Mouse (Mus musculus): ENCODE measurements at regions not wholly inside any gene's neighbourhood (a gene's known extent, or its start where the extent isn't known, plus 50 kb on each side); places are given as distances from the start of the nearest gene placed in this dataset.
A peak's percentile ranks its signal among the peaks of the same experiment; 100 is the strongest.
"Not testable (repeated sequence)": the region's sequence is repeated elsewhere in the genome, so short reads cannot be mapped to it uniquely, and the experiment has no call there.

DNA sequence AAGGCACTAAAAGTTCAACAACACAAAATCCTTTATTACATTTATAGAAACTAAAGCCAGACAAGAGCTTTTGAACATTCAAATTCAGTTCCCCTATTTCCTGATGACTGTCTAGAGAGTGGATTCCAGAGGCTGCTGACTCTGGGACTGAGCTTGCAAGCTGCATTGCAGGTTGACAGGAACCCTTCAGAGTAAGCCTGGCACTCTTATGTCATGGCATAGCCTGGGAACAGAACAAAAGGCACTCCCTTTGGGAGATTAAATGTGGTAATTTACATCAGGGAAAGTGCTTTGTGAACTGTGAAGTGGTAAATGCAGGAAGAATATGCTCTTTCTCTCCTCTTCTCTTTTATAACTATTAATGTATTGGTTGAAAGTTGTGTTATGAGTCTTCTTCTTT lies 847.3 kb downstream of the Bcl11a start:
- DNase-seq (ENCODE audit: low spot score in 2 of 2) = no peak

- no peak for DNase-seq (ENCODE audit: low spot score in 2 of 2)
Measured at GRCm38 (mm10) chr11:24943646-24944045, 865.8 kb downstream of the Bcl11a start.

DNA sequence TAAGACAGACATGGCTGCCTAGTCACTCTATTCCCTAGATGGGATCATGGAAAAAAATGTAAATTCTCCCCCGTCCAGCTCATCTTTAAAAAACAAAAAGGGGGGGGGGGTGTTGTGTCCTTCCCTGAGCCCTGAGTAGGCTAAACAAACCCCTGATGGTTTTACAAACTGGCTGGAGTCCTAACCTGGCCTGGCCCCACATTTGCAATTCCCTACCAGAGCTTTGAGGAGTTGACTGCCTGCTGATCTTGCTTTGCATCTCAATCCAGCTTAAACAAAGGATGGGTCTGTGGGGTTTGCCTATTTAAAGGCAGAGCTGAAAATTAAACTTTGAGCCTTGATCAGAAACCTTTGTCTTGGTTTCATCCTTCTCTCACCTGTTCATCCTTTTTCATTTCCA lies 873.3 kb downstream of the Bcl11a start:
- DNase-seq (ENCODE audit: low spot score in 2 of 2) = no peak

DNA sequence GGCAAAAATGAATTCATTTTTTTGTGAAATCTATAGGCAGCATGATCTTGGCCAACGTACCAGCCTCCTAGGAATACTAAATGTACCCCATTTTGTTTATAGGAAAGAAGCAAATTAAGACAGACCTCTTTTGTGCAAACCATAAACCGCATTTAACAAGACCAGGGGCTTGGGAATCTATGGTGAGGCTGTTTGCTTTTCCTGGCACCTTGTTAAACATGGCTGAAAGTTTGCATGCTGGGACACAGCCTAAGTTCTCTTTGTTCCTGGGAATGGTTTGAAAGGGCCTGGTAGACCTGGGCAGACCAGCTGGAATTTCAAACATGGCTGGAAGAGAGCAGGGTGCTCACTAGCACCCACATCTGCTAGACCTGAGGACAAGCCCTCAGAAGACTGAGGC lies 894.5 kb downstream of the Bcl11a start:
- DNase-seq (ENCODE audit: low spot score in 2 of 2) = no peak

DNA sequence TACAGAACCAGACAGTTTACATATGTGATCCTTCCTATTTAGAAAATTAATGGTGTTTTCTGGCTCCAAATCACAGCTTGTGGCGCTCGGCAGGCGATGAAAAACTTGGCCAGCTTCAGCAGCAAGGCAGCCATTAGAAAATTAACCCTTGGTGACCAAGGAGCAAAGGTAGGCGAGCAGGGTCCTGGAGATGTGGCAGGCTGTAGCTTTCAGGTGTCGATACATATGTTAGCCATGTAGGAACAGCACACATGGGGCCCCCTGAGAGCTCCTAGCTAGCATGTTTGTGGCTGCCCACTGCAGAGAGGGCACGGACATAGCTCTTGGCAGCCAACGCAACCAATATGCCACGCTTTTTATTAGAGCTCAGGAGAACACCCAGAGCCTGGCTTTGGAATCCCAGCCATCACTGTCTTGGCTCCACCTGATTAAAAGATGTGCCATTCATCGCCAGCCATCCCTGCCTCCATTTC lies 902.4 kb downstream of the Bcl11a start:
- peak; percentile 27 to 37 for DNase-seq (ENCODE audit: low spot score in 2 of 2)

DNA sequence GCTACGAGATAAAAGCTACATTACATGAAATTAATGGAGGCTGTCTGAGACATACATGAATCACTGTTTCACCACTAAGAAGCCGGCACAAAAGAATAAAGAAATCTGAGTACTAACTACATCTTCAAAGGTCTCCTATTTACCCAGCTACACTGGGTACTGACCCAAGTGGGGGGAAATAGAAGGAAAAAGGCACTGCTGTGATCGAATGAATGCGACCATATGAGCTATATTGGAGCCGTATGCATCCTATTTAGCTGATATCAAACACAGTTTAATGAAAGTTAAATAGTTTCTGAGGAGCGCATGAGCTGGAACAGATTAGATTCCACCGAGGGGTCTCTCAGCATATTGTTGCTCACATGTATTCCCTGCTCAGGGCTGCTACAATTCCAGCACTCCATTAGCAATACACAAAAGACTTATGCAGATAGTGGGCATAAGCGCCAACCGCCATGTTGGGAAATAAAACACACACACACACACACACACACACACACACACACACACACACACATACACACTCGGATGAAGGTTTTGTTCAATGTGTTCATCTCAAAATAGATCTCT lies 905.3 kb downstream of the Bcl11a start:
- no peak for DNase-seq (ENCODE audit: low spot score in 2 of 2)

DNA sequence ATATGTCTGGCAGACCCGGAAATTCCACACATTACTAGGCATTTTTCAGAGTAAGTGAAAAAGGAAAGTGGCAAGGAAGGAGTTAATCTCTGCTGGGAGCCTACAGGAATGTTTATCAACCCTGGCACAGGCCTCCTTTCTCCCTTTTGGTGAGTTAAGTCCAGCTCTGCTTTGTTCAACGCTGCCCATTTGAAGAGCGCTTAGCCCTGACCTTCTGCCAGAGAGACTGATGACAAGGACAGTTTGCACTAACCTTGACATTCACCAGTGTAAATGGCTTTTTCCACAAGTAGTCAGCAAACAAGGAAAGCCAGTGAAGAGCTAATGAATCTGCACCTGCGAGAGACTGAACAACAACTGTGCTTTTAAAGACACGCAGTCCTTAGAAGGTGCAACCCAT lies 927.6 kb downstream of the Bcl11a start:
- no peak for DNase-seq (ENCODE audit: low spot score in 2 of 2)

DNA sequence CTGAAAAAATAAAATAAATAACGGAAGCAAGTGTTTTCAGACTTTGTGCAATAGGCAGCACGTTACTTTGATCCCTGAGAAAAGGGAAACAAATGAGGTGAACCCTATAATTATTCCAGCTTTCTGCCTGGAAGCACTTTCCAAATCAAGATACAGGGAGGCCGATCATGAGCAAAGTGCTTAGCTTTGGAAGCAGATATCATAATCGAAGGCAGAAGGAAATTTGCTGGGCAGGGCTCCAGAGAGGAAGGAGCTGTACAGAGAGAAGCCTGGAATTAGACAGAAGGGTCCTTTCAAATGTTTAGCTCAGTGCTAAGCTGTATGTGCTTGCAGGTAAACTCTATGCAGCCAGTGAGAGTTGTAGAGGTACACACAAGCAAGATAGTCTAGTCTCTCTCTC lies 948.9 kb downstream of the Bcl11a start:
- DNase-seq (ENCODE audit: low spot score in 2 of 2) = no peak

GRCm38 (mm10) chr11:25040983-25041382 lies 963.1 kb downstream of the Bcl11a start:
- no peak for DNase-seq (ENCODE audit: low spot score in 2 of 2)

DNA sequence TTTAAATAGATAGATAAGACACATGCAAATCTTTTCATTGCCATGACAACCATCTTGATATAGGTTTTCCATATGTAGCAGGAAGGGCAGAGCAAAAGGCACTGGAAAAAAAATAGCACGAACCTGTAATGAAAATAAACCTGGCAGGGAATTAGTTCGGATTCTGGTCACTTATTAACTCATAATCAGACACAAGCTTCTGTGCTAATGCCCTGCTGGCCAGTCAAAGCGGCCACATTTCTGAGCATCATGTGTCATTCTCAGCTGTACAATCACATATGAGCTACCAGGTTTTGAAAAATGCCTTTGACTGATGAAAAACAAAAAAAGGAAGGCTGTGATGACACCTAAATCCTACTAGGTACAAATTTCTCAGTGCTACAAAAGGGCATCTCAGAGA lies 964.9 kb downstream of the Bcl11a start:
- DNase-seq (ENCODE audit: low spot score in 2 of 2) = no peak

- no peak for DNase-seq (ENCODE audit: low spot score in 2 of 2)
Measured at GRCm38 (mm10) chr11:25045339-25045738, 967.5 kb downstream of the Bcl11a start.

DNA sequence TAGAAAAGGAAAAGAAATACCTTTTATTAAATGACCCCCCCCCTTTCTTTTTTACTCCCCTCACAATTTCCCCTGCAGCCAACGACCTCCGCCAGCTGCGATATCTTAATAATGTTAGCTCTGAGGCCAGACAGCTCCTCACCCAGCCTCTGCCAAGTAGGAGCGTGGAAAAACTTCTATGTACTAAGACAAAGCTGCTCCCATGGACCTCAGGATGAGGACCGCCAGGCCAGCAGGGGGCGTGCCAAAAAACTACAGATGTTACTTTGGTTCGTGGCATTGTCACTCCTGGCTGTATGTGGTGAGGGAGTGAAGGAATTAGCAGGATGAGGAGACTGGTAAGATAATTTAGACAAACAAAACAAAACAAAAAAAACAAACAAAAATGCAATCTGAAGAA lies 968.1 kb downstream of the Bcl11a start:
- DNase-seq (ENCODE audit: low spot score in 2 of 2) = no peak

GRCm38 (mm10) chr11:25055698-25056097 lies 977.8 kb downstream of the Bcl11a start:
- no peak for DNase-seq (ENCODE audit: low spot score in 2 of 2)

DNA sequence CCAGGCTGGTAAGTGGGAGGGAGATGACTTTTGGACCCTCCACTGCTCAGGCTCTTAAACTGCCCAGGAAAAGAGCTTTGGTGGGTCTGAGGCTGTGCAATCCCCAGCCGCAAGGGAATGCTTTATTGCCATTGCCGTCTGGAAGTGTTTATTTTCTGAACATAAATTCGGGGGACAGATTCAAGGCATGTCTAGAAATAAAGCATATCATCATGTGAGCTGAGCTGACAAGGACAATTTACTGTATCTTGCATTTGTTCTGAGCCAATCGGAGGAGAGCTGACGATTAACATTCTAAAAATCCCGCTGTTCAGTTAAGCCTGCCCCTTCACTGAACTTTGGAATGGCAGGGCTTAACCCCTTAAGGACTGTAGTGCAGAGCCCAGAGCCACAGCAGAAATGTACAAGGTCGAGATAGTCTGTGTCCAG lies 979.3 kb downstream of the Bcl11a start:
- no peak for DNase-seq (ENCODE audit: low spot score in 2 of 2)

DNA sequence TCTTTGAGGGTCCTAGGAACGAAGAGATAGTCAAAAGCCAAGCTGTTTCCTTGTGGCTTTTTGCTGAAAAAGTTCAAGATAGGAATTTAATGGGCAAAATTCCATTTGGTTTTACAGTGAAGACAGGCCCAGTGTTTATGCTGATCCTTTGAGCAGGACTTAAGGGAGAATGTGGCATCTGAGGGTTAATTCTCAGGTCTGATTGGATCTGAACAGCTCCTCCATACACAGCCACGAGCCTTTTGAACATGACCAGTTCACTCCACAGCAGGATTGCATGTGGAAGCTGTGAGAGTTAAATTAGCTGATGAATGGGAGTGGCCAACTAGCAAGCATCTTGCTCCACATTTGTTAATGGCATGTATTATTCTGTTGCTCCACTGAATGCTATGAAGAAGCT lies 979.7 kb downstream of the Bcl11a start:
- no peak for DNase-seq (ENCODE audit: low spot score in 2 of 2)

GRCm38 (mm10) chr11:25063042-25063441 lies 985.2 kb downstream of the Bcl11a start:
- DNase-seq (ENCODE audit: low spot score in 2 of 2) = no peak

DNA sequence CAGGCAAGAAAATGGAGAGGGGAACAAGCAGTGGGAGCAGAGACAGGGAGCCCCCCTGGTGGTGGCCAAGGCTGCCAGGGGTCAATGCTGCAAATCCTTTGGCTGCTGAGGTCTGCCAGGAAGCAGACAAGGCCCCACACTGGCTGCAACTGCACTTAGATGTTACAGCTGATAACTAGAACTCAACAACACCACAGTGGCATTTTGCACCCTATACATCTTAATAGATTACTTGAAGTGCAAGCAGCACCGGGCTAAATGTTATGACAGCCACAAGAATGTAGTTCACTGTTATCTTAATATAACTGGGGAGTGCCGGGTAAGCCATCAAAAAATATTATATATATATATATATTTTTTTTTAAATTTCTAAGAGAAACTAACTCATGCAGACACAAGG lies 986.1 kb downstream of the Bcl11a start:
- DNase-seq (ENCODE audit: low spot score in 2 of 2) = no peak

DNA sequence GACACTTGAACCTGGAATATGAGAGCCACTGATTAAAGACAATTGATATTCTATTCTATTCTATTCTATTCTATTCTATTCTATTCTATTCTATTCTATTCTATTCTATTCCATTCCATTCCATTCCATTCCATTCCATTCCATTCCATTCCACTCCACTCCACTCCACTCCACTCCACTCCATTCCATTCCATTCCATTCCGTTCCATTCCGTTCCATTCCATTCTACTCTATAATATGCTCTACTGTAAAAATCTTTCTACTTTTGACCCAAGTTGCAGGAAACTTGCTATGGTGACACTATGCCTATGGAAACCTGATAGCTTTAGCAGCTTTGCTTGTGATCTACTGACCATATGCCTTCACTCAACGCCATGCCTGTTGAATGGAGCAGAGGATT lies 1022.1 kb downstream of the Bcl11a start:
- not testable (repeated sequence) for DNase-seq (ENCODE audit: low spot score in 2 of 2)

- DNase-seq (ENCODE audit: low spot score in 2 of 2) = no peak
Measured at GRCm38 (mm10) chr11:25104432-25104831, 1026.6 kb downstream of the Bcl11a start.

- no peak for DNase-seq (ENCODE audit: low spot score in 2 of 2)
Measured at GRCm38 (mm10) chr11:25124458-25124857, 1046.6 kb downstream of the Bcl11a start.

GRCm38 (mm10) chr11:25142226-25142625 lies 1064.4 kb downstream of the Bcl11a start:
- no peak for DNase-seq (ENCODE audit: low spot score in 2 of 2)

DNA sequence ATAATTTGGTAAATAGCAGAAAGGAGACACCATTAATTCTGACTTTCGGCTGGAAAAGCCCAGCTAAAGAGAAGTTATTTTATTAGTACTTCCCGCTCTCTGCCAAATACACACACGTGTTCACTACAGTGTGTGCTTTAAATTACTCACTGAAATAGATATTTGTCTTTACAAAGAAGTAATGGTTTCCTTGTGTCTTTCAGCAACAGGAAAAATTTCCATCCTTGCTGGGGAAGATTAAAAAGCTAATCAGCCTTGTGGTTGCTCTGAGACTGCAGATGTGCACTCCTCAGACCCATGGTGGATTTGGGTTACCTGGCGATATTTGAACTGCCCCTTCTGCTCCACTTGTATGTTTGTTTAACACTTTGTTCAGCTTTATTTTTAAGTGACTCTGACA lies 1065.0 kb downstream of the Bcl11a start:
- DNase-seq (ENCODE audit: low spot score in 2 of 2) = no peak

DNA sequence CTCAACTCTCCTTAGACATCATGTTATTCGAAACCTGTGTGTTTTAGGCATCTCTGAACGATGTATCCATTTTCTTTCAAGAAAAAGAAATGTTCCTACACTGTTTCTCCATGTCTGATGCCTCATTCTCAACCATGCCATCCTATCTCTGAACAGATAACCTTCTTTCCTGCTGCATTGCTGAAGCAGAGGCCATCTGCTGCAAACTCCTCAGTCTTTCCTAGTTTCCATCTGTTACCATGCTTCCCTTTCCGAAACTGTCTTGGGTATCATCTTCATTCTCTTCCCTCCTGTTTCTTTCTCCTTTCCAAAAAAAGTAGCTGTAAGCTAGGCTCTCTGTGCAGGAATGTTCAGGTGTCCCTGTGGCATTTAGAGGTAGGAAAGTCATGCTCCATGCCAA lies 1063.3 kb downstream of the 5730522E02Rik start:
- no peak for DNase-seq (ENCODE audit: low spot score in 2 of 2)

DNA sequence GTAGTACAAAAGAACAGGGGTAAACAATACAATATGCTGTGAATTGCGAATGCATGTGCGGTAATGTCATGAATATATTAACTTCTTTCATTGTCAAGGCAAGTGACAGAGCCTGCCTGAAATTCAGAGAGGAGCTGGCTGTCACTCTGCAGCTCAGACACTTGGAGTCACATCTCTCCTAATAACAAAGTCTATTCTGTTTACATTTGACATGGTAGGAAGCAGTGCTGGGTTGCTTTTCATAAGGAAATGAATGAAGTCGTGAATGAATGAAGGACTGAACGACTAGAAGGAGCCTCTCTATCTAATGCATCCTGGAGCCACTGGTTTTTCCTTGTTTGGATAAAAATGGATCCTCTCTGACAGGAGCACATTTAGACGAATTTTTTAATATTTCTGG lies 1053.9 kb downstream of the 5730522E02Rik start:
- no peak for DNase-seq (ENCODE audit: low spot score in 2 of 2)
